Mouse (Mus musculus) splenic B cell, adult 2 months (primary cell): Measurements from ENCODE around the gene Thsd7a.

Experiments
- DNase-seq: peaks from one replicate; pipeline ENCODE4 v3.0.0-alpha.2; 2011; ENCODE audit warnings: low read depth, low spot score
- H3K27me3 ChIP-seq: 2 replicates; pipeline ENCODE4 v1.6.1; 2012; ENCODE audit warnings: mild to moderate bottlenecking, low read length, moderate library complexity, mixed read lengths; ENCODE audit not compliant: control insufficient read depth, poor library complexity, insufficient read depth, severe bottlenecking
- H3K36me3 ChIP-seq: 2 replicates; pipeline ENCODE4 v1.6.1; 2012; ENCODE audit warnings: mild to moderate bottlenecking, low read length, moderate library complexity, mixed read lengths; ENCODE audit not compliant: control insufficient read depth, poor library complexity, insufficient read depth, severe bottlenecking

Gene Thsd7a

DNA sequence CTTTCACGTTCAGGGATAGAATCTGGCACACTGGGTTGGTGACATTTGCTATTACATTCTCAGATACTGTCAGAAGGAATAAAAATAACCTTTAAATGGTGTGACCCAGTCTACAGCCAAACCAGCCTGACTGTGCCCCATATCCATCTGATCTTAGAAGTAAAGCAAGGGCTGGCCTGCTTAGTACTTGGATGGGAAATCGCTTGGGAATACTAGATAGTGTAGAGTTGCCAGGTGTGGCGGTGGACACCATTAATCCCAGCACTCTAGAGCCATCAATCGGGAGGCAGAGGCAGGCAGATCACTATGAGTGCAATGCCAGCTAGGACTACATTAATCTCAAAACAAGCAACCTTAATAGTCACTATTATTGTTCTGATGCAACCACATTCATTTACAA, 6.4 kb downstream of the Thsd7a start:
- no peaks in the 10 kb centered on the region for H3K27me3 ChIP-seq
- H3K36me3 ChIP-seq, result no peaks in the 10 kb centered on the region
- DNase-seq, result no peak

- DNase-seq, result no peak
- Histone ChIP-seq H3K27me3 (no peaks in the 10 kb centered on the region), H3K36me3 (no peaks in the 10 kb centered on the region)
Measured at GRCm38 (mm10) chr6:12733924-12734323, 15.3 kb downstream of the Thsd7a start.

GRCm38 (mm10) chr6:12716071-12716470, 33.1 kb downstream of the Thsd7a start:
- Histone ChIP-seq H3K27me3 (no peaks in the 10 kb centered on the region), H3K36me3 (no peaks in the 10 kb centered on the region)
- no peak for DNase-seq

DNA sequence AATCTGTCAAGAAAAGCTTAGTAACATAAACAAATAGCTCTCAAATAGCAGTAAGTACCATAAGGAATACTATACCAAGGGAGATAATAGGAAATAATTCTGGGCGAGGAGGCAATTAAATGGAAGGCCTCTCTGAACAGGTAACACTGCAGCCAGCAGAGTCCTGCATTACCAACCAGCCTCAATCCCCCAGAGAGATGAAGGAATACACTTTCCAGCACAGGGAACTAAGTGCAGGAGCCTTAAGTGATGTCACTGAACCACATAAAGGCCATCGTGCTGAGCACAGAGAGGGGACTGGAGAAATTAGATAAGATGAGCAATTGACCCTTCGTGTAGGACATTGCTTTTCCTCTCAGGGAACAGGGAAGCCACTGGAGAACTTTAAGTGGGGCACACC, 36.6 kb downstream of the Thsd7a start:
- no peak for DNase-seq
- Histone ChIP-seq H3K36me3 (no peaks in the 10 kb centered on the region), H3K27me3 (no peaks in the 10 kb centered on the region)

DNA sequence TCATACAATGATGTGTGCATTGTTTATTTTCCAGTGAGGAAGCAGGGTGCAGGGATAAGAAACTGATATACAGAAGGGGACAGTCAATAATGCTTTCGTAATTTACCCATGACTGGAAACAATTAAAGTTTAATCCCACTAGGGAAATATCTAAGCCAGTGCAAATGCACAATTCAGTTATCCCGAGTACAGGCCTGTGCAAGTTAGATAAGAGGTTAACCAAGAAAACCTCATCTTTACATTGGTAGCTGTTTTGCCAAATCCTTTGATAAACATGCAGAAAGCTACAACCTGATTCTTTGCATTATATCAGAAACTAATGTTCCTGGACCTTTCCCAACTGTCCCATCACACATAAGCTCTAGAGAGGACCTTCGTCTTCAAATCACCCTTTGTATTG, 46.3 kb downstream of the Thsd7a start:
- H3K36me3 ChIP-seq, result no peaks in the 10 kb centered on the region
- no peaks in the 10 kb centered on the region for H3K27me3 ChIP-seq
- no peak for DNase-seq

GRCm38 (mm10) chr6:12699089-12699488, 50.1 kb downstream of the Thsd7a start:
- no peaks in the 10 kb centered on the region for H3K36me3 ChIP-seq
- H3K27me3 ChIP-seq, result no peaks in the 10 kb centered on the region
- DNase-seq, result no peak

- DNase-seq, result no peak
Measured at GRCm38 (mm10) chr6:12693689-12694088, 55.5 kb downstream of the Thsd7a start.

GRCm38 (mm10) chr6:12693239-12693638, 56.0 kb downstream of the Thsd7a start:
- Histone ChIP-seq H3K27me3 (no peaks in the 10 kb centered on the region), H3K36me3 (no peaks in the 10 kb centered on the region)
- no peak for DNase-seq

More at GRCm38 (mm10) chr6:12693689-12694088, 55.5 kb downstream of the Thsd7a start:
- Histone ChIP-seq H3K27me3 (no peaks in the 10 kb centered on the region), H3K36me3 (no peaks in the 10 kb centered on the region)

DNA sequence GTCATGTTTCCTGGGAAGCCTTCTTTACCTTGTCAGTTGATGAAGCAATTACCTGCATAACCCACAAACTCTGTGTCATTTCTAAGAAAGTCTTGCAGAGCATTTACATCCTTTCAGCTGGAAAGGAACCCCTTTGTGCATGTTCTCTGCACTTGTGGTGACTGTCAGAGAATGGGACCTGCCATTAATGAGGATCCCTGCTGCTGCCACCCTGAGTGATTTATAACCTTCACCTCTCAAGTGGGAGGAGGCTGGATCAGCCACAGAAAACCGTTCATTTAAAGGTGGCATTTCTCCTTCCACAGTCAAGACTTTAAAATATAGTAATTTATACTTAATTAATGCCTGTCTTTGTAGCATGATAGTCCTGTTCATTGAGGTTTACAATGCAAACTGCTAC, 99.6 kb downstream of the Thsd7a start:
- no peak for DNase-seq
- no peaks in the 10 kb centered on the region for H3K27me3 ChIP-seq
- H3K36me3 ChIP-seq, result no peaks in the 10 kb centered on the region

DNA sequence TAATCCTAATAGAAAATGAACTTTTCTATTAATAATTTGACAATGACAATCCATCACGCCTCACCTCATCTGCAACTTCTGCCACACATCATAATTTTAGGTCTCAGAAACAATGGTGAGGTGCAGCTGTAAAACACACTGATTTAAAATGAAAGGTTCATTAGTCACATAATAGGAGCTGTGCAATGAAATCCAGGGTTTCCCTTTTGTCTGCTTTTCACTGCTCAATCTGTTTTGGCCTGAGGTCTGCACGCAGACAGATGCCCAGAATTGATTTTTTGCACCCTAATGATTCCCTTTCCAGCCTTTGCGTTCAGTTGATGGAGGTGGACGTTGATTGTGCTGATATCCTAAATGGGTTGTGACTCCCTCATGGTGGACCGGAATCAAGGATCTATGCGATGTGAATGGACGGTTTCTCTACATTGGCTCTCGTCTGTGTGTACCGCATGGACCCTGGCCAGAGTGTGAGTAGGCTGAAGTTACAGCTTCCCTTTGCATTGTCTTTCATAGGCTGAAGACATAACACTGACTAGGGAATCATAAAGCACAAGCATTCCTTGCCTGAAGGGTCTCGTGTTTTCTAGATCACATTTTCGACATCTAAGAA, 120.5 kb downstream of the Thsd7a start:
- Histone ChIP-seq H3K27me3 (no peaks in the 10 kb centered on the region), H3K36me3 (no peaks in the 10 kb centered on the region)
- DNase-seq, result no peak

- H3K36me3 ChIP-seq, result no peaks in the 10 kb centered on the region
- no peaks in the 10 kb centered on the region for H3K27me3 ChIP-seq
- no peak for DNase-seq
Measured at GRCm38 (mm10) chr6:12606638-12607246, 142.5 kb downstream of the Thsd7a start.

GRCm38 (mm10) chr6:12602927-12603326, 146.3 kb downstream of the Thsd7a start:
- Histone ChIP-seq H3K36me3 (no peaks in the 10 kb centered on the region), H3K27me3 (no peaks in the 10 kb centered on the region)
- no peak for DNase-seq

DNA sequence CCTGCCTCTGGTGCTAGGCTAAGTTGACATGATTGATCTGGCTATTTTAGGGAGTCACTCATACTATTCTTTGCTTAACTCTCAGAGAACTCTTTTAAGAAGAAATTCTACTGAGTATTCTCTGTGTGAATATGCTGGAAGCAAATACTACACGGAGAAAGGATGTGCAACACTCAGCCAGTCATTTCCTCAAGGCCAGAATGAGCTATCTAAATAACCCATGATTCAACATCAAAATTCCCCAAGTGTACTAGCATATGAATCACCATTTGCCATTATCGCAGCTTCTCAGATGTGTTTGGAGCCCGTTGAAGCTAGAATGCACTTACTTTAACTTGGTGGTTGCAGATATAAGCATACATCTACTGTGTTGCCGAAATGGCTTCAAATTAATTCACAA, 147.0 kb downstream of the Thsd7a start:
- H3K36me3 ChIP-seq, result no peaks in the 10 kb centered on the region
- DNase-seq, result no peak
- no peaks in the 10 kb centered on the region for H3K27me3 ChIP-seq

- no peaks in the 10 kb centered on the region for H3K36me3 ChIP-seq
- H3K27me3 ChIP-seq, result no peaks in the 10 kb centered on the region
- no peak for DNase-seq
Measured at GRCm38 (mm10) chr6:12584456-12584855, 164.8 kb downstream of the Thsd7a start.

DNA sequence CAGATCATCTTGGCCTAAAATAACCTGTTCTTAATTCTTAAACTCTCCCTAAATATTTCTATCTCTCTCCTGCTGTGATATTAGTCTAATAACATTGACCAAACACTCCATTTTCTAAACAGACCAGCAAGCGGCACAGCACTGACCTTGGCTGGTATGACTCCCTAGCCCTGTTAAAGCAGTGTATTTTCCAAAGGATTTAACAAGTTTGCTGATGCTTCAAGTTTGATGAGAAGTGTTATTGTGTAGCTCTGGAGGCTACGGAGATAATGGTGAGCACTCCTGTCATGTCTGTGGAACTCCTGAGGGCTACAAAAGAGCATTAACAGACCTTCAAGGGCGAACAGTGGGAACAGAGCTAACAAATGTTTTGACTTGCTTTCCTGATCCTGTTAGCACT, 168.1 kb downstream of the Thsd7a start:
- no peak for DNase-seq
- no peaks in the 10 kb centered on the region for H3K36me3 ChIP-seq
- no peaks in the 10 kb centered on the region for H3K27me3 ChIP-seq
